Mouse (Mus musculus): Measurements from ENCODE around the gene Cdk5. TPM values are rescaled to one million over a fixed set of nuclear protein-coding genes. Genes with fewer than 3 reads are reported as not detected.

Cdk5 gene
- total and polyA plus RNA-seq, 2 experiments from 2014 or later, result 87.7 to 158 TPM

- ATAC-seq (no peak), DNase-seq (ENCODE audit: low spot score) (no peak)
- H3K4me1 ChIP-seq (ENCODE audit: insufficient read depth, low read length), result peaks cover 8% of the 10 kb centered on the region
- H3K27me3 ChIP-seq (ENCODE audit: insufficient read depth, low read length), result no peaks in the 10 kb centered on the region
- no peaks in the 10 kb centered on the region for H3K9me3 ChIP-seq (ENCODE audit: low read length)
- H3K4me3 ChIP-seq (ENCODE audit: low read length), result no peak overlapping the region
- H3K27ac ChIP-seq, result no peak overlapping the region
- TF ChIP-seq CTCF (IDR thresholded peaks at IDR 0.05; ENCODE audit: low read depth), result no peak
- no peaks in the 10 kb centered on the region for H3K36me3 ChIP-seq (ENCODE audit: insufficient read depth, low read length)
- H3K4me2 ChIP-seq (ENCODE audit: low read depth, low read length), result no peak overlapping the region
- 73% methylated on average over 13 of the region's 13 CpGs for WGBS
- H3K9ac ChIP-seq (replicated peaks; ENCODE audit: low read length), result no peak overlapping the region
Observed at GRCm38 (mm10) chr5:24413938-24414337, 9.4 kb downstream of the Cdk5 start.

DNA sequence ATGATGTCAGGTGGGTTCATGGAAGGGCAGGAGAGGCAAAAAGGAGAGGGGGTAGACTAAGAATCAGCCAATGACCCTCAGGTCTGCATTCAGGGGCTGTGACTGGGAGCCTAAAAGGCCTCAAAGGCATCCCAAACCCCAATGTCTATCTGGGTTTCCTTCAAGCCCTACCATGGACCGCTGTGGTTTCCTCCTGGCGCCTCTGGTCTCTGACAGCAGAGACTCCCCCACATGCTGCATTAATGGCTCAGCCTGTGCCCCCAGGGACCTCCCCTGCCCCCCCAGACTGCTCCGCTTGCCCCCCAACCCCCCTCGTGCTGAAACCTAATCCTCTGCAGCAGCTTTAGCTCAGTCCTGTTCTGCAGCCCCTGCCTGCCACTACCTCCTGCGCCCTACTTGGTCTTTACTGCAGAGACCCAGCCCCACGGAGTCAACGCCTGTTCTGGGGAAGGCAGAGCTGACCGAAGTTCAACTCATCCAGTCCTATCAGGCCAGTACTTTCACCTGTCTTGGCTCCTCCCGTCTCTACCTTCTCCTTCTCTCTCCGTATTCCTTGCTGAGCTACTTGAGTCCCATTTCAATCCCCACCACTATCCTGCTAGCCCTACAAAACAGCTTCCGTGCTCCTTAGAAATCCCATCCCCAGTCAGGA lies 10.2 kb downstream of the Cdk5 start, which contains the start of gene Asic3:
Gene Asic3, plus strand, starts transcription at position 351 of the 652 bp plus-strand sequence.
- H3K4me2 ChIP-seq (ENCODE audit: low read depth, low read length), result no peak within 1 kb of the TSS
- no peaks in the 10 kb centered on the region for H3K27me3 ChIP-seq (ENCODE audit: insufficient read depth, low read length)
- H3K4me1 ChIP-seq (ENCODE audit: insufficient read depth, low read length), result peaks cover 8% of the 10 kb centered on the region
- H3K9ac ChIP-seq (replicated peaks; ENCODE audit: low read length), result no peak within 1 kb of the TSS
- no peak within 1 kb of the TSS for H3K27ac ChIP-seq
- no peaks in the 10 kb centered on the region for H3K36me3 ChIP-seq (ENCODE audit: insufficient read depth, low read length)
- TF ChIP-seq CTCF (IDR thresholded peaks at IDR 0.05; ENCODE audit: low read depth), result no peak
- H3K9me3 ChIP-seq (ENCODE audit: low read length), result no peaks in the 10 kb centered on the region
- 54% methylated on average over 11 of the region's 11 CpGs for WGBS
- no peak within 1 kb of the TSS for H3K4me3 ChIP-seq (ENCODE audit: low read length)
- no peak for DNase-seq (ENCODE audit: low spot score)
- no peak for ATAC-seq

DNA sequence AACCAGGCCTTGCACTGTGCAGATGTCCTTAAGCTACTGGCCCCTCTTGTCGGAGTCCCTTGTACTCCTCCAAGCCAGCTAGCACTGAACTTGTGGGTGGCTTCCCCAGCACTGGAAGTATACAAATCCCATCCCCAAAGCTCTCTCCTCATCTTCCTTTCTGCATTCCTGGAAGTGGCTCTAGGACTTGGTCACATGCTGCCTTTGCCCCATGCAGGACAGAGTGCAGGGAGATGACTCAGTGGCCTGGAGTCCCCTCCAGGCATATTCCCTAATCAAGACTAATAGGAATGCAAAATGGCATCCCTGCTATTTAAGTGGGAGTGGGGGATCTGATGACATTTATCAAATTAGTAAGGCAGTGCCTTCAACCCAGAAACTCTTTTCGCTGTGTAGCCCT lies 11.3 kb downstream of the Cdk5 start:
- Histone ChIP-seq H3K4me1 (ENCODE audit: insufficient read depth, low read length) (peaks cover 8% of the 10 kb centered on the region), H3K27me3 (ENCODE audit: insufficient read depth, low read length) (no peaks in the 10 kb centered on the region), H3K4me3 (ENCODE audit: low read length) (no peak overlapping the region), H3K36me3 (ENCODE audit: insufficient read depth, low read length) (0 out of 2 replicates have a peak, but pooled peaks cover 6% of the 10 kb centered on the region), H3K9me3 (ENCODE audit: low read length) (no peaks in the 10 kb centered on the region), H3K4me2 (ENCODE audit: low read depth, low read length) (no peak overlapping the region), H3K9ac (replicated peaks; ENCODE audit: low read length) (no peak overlapping the region), H3K27ac (no peak overlapping the region)
- DNase-seq (ENCODE audit: low spot score), result no peak
- TF ChIP-seq CTCF (IDR thresholded peaks at IDR 0.05; ENCODE audit: low read depth), result no peak
- no peak for ATAC-seq
- WGBS, result 95% methylated on average over 2 of the region's 2 CpGs

- no peak for ATAC-seq
- Histone ChIP-seq H3K4me3 (ENCODE audit: low read length) (no peak overlapping the region), H3K4me2 (ENCODE audit: low read depth, low read length) (no peak overlapping the region), H3K27me3 (ENCODE audit: insufficient read depth, low read length) (no peaks in the 10 kb centered on the region), H3K9me3 (ENCODE audit: low read length) (no peaks in the 10 kb centered on the region), H3K36me3 (ENCODE audit: insufficient read depth, low read length) (peaks cover 7% of the 10 kb centered on the region; the same call in 1 of the 2 replicates), H3K4me1 (ENCODE audit: insufficient read depth, low read length) (no peaks in the 10 kb centered on the region), H3K9ac (replicated peaks; ENCODE audit: low read length) (no peak overlapping the region), H3K27ac (no peak overlapping the region)
- TF ChIP-seq CTCF (IDR thresholded peaks at IDR 0.05; ENCODE audit: low read depth), result no peak
- 53% methylated on average over 2 of the region's 2 CpGs for WGBS
- DNase-seq (ENCODE audit: low spot score), result no peak
Observed at GRCm38 (mm10) chr5:24409466-24409865, 13.9 kb downstream of the Cdk5 start.

GRCm38 (mm10) chr5:24408651-24409050 lies 14.7 kb downstream of the Cdk5 start:
- Histone ChIP-seq H3K9me3 (ENCODE audit: low read length) (no peaks in the 10 kb centered on the region), H3K9ac (replicated peaks; ENCODE audit: low read length) (no peak overlapping the region), H3K4me1 (ENCODE audit: insufficient read depth, low read length) (no peaks in the 10 kb centered on the region), H3K36me3 (ENCODE audit: insufficient read depth, low read length) (peaks cover 12% of the 10 kb centered on the region; the same call in 1 of the 2 replicates), H3K4me2 (ENCODE audit: low read depth, low read length) (no peak overlapping the region), H3K27me3 (ENCODE audit: insufficient read depth, low read length) (no peaks in the 10 kb centered on the region), H3K27ac (no peak overlapping the region), H3K4me3 (ENCODE audit: low read length) (no peak overlapping the region)
- ATAC-seq (no peak), DNase-seq (ENCODE audit: low spot score) (no peak)
- 76% methylated on average over 13 of the region's 13 CpGs for WGBS
- no peak for TF ChIP-seq CTCF (IDR thresholded peaks at IDR 0.05; ENCODE audit: low read depth)

DNA sequence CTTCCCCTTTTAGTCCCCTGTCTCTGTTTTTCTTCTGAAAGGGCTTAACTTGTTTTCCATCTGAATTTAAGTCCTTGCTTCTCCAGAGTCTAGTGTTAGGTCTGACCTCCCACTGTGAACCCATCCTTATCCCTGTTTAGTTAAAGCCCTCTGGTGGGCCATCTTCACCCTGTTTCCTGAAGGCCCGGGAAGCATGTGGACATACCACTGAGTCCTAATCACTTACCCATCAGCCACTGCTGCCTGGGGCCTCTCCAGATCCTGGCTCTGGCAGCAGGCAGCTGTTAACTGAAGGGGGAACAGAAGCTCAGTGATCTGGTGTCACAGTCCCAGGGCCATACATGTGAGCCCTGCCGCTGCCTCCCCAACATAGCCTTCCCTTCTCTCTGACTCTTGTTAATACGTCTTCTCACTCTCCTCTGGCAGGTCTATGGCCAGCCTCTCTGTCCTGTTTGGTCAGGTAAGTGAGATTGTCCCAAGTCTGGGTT lies 17.9 kb downstream of the Cdk5 start:
- H3K4me3 ChIP-seq (ENCODE audit: low read length), result no peak overlapping the region
- H3K27me3 ChIP-seq (ENCODE audit: insufficient read depth, low read length), result no peaks in the 10 kb centered on the region
- DNase-seq (ENCODE audit: low spot score) (no peak), ATAC-seq (no peak)
- no peak overlapping the region for H3K4me2 ChIP-seq (ENCODE audit: low read depth, low read length)
- TF ChIP-seq CTCF (IDR thresholded peaks at IDR 0.05; ENCODE audit: low read depth), result no peak
- no peak overlapping the region for H3K27ac ChIP-seq
- no peak overlapping the region for H3K9ac ChIP-seq (replicated peaks; ENCODE audit: low read length)
- H3K9me3 ChIP-seq (ENCODE audit: low read length), result no peaks in the 10 kb centered on the region
- 68% methylated on average over 3 of the region's 3 CpGs for WGBS
- peaks cover 12% of the 10 kb centered on the region; the same call in 1 of the 2 replicates for H3K36me3 ChIP-seq (ENCODE audit: insufficient read depth, low read length)
- no peaks in the 10 kb centered on the region for H3K4me1 ChIP-seq (ENCODE audit: insufficient read depth, low read length)
